Mouse (Mus musculus) liver, embryonic 16.5 days (tissue): ENCODE measurements around the gene Kdm5b. TPM values are rescaled to one million over a fixed set of nuclear protein-coding genes. Genes with fewer than 3 reads are reported as not detected.

Source experiments
- polyA plus RNA-seq: library from polyadenylated mRNA; unstranded; fragments of >200 nt; fragmentation: Nextera tagmentation; extraction: Ambion mirVana; gene quantifications from 2 replicates; pipeline ENCODE4 v1.2.1, GENCODE M21; 2015

Kdm5b gene
- polyA plus RNA-seq, 1 experiment from 2014 or later: 5.6 TPM

Other genes with a start within 250 kb of the Kdm5b start
- 1.7 and 2.0 TPM in 2 replicates for gene Ppfia4, start 227.2 kb upstream of the Kdm5b start, polyA plus RNA-seq
- gene Tmem183a, start 198.2 kb upstream of the Kdm5b start, polyA plus RNA-seq: 48.7 and 51.6 TPM in 2 replicates
- not detected in 2 replicates for gene 4933406M09Rik, start 174.2 kb upstream of the Kdm5b start, polyA plus RNA-seq
- 18.3 and 19.2 TPM in 2 replicates for gene Cyb5r1, start 154.6 kb upstream of the Kdm5b start, polyA plus RNA-seq
- 163 and 174 TPM in 2 replicates for gene Adipor1, start 144.8 kb upstream of the Kdm5b start, polyA plus RNA-seq
- 33.5 and 34.9 TPM in 2 replicates for gene Klhl12, start 104.6 kb upstream of the Kdm5b start, polyA plus RNA-seq
- gene Rabif, start 65.5 kb upstream of the Kdm5b start, polyA plus RNA-seq: 15.0 and 15.8 TPM in 2 replicates
- not detected in 2 replicates for gene Mgat4e, start 10.5 kb upstream of the Kdm5b start, polyA plus RNA-seq
- gene Syt2, start 86.5 kb downstream of the Kdm5b start, polyA plus RNA-seq: 0.02 and 0.04 TPM in 2 replicates